Mouse (Mus musculus) myocyte (in vitro differentiated cells): ENCODE data around the gene Alpk1.

Experiments
- E2F4 ChIP-seq: IDR thresholded peaks from one replicate; pipeline ENCODE4 v1.6.1; 2011; ENCODE audit warnings: mild to moderate bottlenecking, control low read depth, moderate library complexity; ENCODE audit not compliant: insufficient read depth
- MYOD1 ChIP-seq, 3 experiments: IDR thresholded peaks; one replicate each; pipeline ENCODE4 v1.6.1; 2011; ENCODE audit warnings: control low read depth in 2 of 3, low read depth in 2 of 3, mild to moderate bottlenecking in 2 of 3, moderate library complexity in 1 of 3; ENCODE audit not compliant: insufficient read length in 2 of 3, control insufficient read depth in 1 of 3
- POLR2A ChIP-seq: IDR thresholded peaks from one replicate; pipeline ENCODE4 v1.6.1; 2011; ENCODE audit warnings: low read depth, mild to moderate bottlenecking, control low read depth, moderate library complexity; ENCODE audit not compliant: insufficient read length
- REST ChIP-seq: IDR thresholded peaks from one replicate; pipeline ENCODE4 v1.6.1; 2011; ENCODE audit warnings: mild to moderate bottlenecking, control low read depth, moderate library complexity; ENCODE audit not compliant: insufficient read depth, insufficient read length
- TCF12 ChIP-seq: IDR thresholded peaks from one replicate; pipeline ENCODE4 v1.6.1; 2011; ENCODE audit warnings: mild to moderate bottlenecking, control low read depth; ENCODE audit not compliant: poor library complexity, insufficient read depth, severe bottlenecking
- USF1 ChIP-seq: IDR thresholded peaks from one replicate; pipeline ENCODE4 v1.6.1; 2011; ENCODE audit warnings: low read depth, mild to moderate bottlenecking, control low read depth, moderate library complexity

GRCm38 (mm10) chr3:127628311-127629184 lies 151.8 kb downstream of the Alpk1 start:
- TF ChIP-seq MYOD1 (IDR thresholded peaks at IDR 0.05; ENCODE audit: control insufficient read depth in 1 of 3, insufficient read length in 2 of 3, low read depth in 2 of 3) (no peak), POLR2A (no peak), USF1 (no peak), E2F4 (no peak), REST (no peak), TCF12 (no peak)
